Mouse (Mus musculus) kidney, adult 8-10 months (tissue): ENCODE measurements at regions not wholly inside any gene's neighbourhood (a gene's known extent, or its start where the extent isn't known, plus 50 kb on each side); places are given as distances from the start of the nearest gene placed in this dataset.
A peak's percentile ranks its signal among the peaks of the same experiment; 100 is the strongest.

Experiments used
- DNase-seq, 2 experiments: peaks; one replicate each; pipeline ENCODE4 v3.0.0; 2022

DNA sequence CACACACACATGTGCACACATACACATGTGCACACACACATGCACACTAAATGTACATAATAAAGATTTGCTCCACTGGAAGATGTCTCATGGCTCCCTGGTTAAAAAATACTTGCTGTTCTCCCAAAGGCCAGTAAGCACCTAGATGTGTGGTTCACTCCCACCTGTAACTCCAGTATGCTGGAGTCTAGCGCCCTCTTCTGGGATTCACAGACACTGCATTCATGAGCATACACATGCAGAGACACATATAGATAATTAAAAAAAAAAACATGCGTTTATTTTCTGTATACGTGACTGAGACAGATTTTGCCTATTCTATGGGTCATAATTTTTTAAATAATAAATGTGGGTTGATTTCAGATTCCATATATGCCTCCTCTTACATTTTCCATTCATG lies 747.5 kb upstream of the Jmjd1c start:
- peak in 1 of 2 experiments; percentile 11 for DNase-seq

DNA sequence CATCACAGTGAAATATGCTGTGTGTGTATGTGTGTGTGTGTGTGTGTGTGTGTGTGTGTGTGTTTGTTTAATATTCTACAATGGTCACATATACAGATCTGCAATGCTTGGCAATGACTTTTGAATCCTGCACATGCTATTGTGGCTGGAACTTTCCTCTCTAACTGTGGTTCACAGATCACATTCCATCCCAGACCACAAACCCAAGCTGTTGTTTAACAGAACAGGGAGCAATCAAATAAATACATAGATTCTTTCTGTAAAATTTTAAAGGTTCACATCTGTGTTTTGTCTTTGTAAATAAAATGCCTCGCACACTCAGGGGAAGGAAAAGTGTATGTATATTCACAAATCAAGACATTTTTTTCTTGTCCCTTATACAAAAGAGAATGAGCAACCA lies 744.9 kb upstream of the Jmjd1c start:
- DNase-seq: no peak

- DNase-seq: no peak
Measured at GRCm38 (mm10) chr10:66354072-66354471, 741.9 kb upstream of the Jmjd1c start.

- DNase-seq: no peak
Measured at GRCm38 (mm10) chr10:66354986-66355385, 740.9 kb upstream of the Jmjd1c start.

GRCm38 (mm10) chr10:66357736-66358135 lies 738.2 kb upstream of the Jmjd1c start:
- DNase-seq: peak; percentile 1 to 14

DNA sequence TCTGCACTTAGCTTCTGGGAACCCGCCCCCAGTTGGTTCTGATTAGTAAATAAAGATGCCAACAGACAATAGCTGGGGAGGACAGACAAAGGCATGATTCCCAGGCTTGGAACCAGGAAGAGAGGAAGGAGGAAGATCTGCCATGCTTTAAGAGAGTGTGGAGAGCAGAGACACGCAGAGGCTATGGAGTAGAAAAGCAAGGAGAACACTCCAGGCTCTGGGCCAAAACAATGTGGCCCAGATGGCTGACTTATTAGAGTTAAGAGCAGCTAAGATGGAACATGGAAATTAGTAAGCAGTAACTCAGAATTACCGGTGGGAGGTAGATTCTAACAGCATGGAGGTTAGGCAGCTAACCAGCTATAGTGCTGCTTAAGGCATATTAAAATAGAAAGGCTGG lies 725.8 kb upstream of the Jmjd1c start:
- no peak for DNase-seq

GRCm38 (mm10) chr10:66371756-66372155 lies 724.2 kb upstream of the Jmjd1c start:
- no peak for DNase-seq
